27 mouse cellular contexts compared by ENCODE assay signal in genomic region chr13:21435476-21435875, GRCm38 (mm10). TPM values are rescaled to one million over a fixed set of nuclear protein-coding genes. Genes with fewer than 3 reads are reported as not detected.
A peak's percentile ranks its signal among the peaks of the same experiment; 100 is the strongest.
DNase-seq lines count a peak whose midpoint lies in the region; ATAC-seq and TF ChIP-seq lines count a peak whose summit lies in the region.
"Had no signal": no experiment of that assay in that cellular context is flagged by ENCODE, and none has a peak within 500 bp of the region (broad histone marks: within the 10 kb centered on the region; RNA-seq: fewer than 3 reads in every experiment).

No protein-coding gene starts in this region.

- no peaks in the 10 kb centered on the region for H3K79me2 ChIP-seq in heart, adult 2 months (replicated peaks; ENCODE audit: control insufficient read depth, insufficient read depth, low read length)

- no peak for TF ChIP-seq CTCF in heart, adult 2 months (IDR thresholded peaks at IDR 0.05)

- H3K4me3 ChIP-seq in heart, adult 2 months, result no peak overlapping the region
- no peak overlapping the region for H3K4me3 ChIP-seq in heart, embryonic 12.5 days
- no peak overlapping the region for H3K4me3 ChIP-seq in heart, embryonic 16.5 days (ENCODE audit: low read length)
- no peak overlapping the region for H3K4me3 ChIP-seq in midbrain, embryonic 11.5 days (ENCODE audit: low read depth, low read length)
- H3K4me3 ChIP-seq in midbrain, embryonic 16.5 days (ENCODE audit: low read depth, low read length), result no peak overlapping the region
- H3K4me3 ChIP-seq: embryonic facial prominence, embryonic 13.5 days; embryonic facial prominence, embryonic 15.5 days; erythroblast, embryonic 14.5 days; forebrain, embryonic 10.5 days; forebrain, embryonic 12.5 days had no signal

- TF ChIP-seq EP300 in heart, adult 2 months (IDR thresholded peaks at IDR 0.05; ENCODE audit: insufficient read depth, low read depth, low read length), result no peak

- 0 out of 2 replicates have a peak, but pooled peaks cover 3% of the 10 kb centered on the region for H3K4me1 ChIP-seq in heart, adult 2 months (ENCODE audit: control insufficient read depth, insufficient read depth, low read length)
- peaks cover 12% of the 10 kb centered on the region for H3K4me1 ChIP-seq in heart, embryonic 12.5 days (replicated peaks)
- peaks cover 5% of the 10 kb centered on the region; the same call in 1 of the 2 replicates for H3K4me1 ChIP-seq in heart, embryonic 16.5 days (ENCODE audit: control insufficient read depth, insufficient read depth, low read length)
- H3K4me1 ChIP-seq in midbrain, embryonic 11.5 days (ENCODE audit: control insufficient read depth, insufficient read depth, low read length), result no peaks in the 10 kb centered on the region
- peaks cover 10% of the 10 kb centered on the region for H3K4me1 ChIP-seq in midbrain, embryonic 16.5 days (ENCODE audit: control insufficient read depth, insufficient read depth, low read length)
- H3K4me1 ChIP-seq: embryonic facial prominence, embryonic 13.5 days had no signal

- no peak for TF ChIP-seq POLR2A in heart, adult 2 months (IDR thresholded peaks at IDR 0.05; ENCODE audit: insufficient read depth, low read depth, low read length)

- DNase-seq in heart, adult 11 months, result peak; percentile 78
- DNase-seq in heart, adult 2 months, result no peak
- DNase-seq in heart, postnatal 4 days, result no peak
- no peak for DNase-seq in heart, postnatal 10 days
- DNase-seq in midbrain, embryonic 11.5 days (ENCODE audit: low spot score, missing footprints), result peak; percentile 35
- DNase-seq: adrenal gland, adult 2 months; adrenal gland, postnatal 10 days; adrenal gland, postnatal 25 days; cerebellum, adult 11 months; cerebellum, adult 18-20 months; cerebellum, adult 8-10 months; cerebellum, adult 9-11 months; cerebellum, postnatal 14 days; cerebellum, postnatal 36 days; embryo, embryonic 11 days had no signal

- H3K4me2 ChIP-seq in heart, embryonic 12.5 days, result no peak overlapping the region
- no peak overlapping the region for H3K4me2 ChIP-seq in heart, embryonic 16.5 days (ENCODE audit: low read depth, low read length)
- no peak overlapping the region for H3K4me2 ChIP-seq in midbrain, embryonic 11.5 days
- no peak overlapping the region for H3K4me2 ChIP-seq in midbrain, embryonic 16.5 days (ENCODE audit: low read length)
- H3K4me2 ChIP-seq: embryonic facial prominence, embryonic 13.5 days; embryonic facial prominence, embryonic 15.5 days; forebrain, embryonic 12.5 days had no signal

- no peak overlapping the region for H3K9ac ChIP-seq in heart, adult 2 months (ENCODE audit: low read depth, low read length)
- no peak overlapping the region for H3K9ac ChIP-seq in heart, embryonic 12.5 days
- H3K9ac ChIP-seq in heart, embryonic 16.5 days (ENCODE audit: low read length), result no peak overlapping the region
- no peak overlapping the region for H3K9ac ChIP-seq in midbrain, embryonic 11.5 days (ENCODE audit: low read length)
- no peak overlapping the region for H3K9ac ChIP-seq in midbrain, embryonic 16.5 days (ENCODE audit: low read depth, low read length)
- H3K9ac ChIP-seq: embryonic facial prominence, embryonic 13.5 days; embryonic facial prominence, embryonic 15.5 days; forebrain, embryonic 12.5 days had no signal

- ATAC-seq in heart, embryonic 12.5 days (ENCODE audit: insufficient number of reproducible peaks, low FRiP score), result peak; percentile 33; the same call in 1 of the 2 replicates
- no peak for ATAC-seq in heart, embryonic 16.5 days (replicated peaks; ENCODE audit: extremely low read depth, insufficient read depth, low FRiP score)
- no peak for ATAC-seq in midbrain, embryonic 11.5 days (ENCODE audit: low FRiP score)
- no peak for ATAC-seq in midbrain, embryonic 16.5 days
- ATAC-seq: forebrain, embryonic 14.5 days had no signal

- no peaks in the 10 kb centered on the region for H3K9me3 ChIP-seq in heart, embryonic 12.5 days (replicated peaks)
- H3K9me3 ChIP-seq in heart, embryonic 16.5 days (replicated peaks; ENCODE audit: control insufficient read depth, low read length), result no peaks in the 10 kb centered on the region
- H3K9me3 ChIP-seq in midbrain, embryonic 11.5 days (ENCODE audit: control insufficient read depth, low read length), result no peaks in the 10 kb centered on the region
- no peaks in the 10 kb centered on the region for H3K9me3 ChIP-seq in midbrain, embryonic 16.5 days (replicated peaks; ENCODE audit: control insufficient read depth, low read length, poor library complexity, severe bottlenecking)
- H3K9me3 ChIP-seq: embryonic facial prominence, embryonic 13.5 days; embryonic facial prominence, embryonic 15.5 days; forebrain, embryonic 10.5 days; forebrain, embryonic 12.5 days had no signal

- no peak overlapping the region for H3K27ac ChIP-seq in heart, adult 2 months
- H3K27ac ChIP-seq in heart, embryonic 12.5 days (ENCODE audit: poor library complexity, severe bottlenecking), result peak overlapping the region; percentile 60; the same call in 1 of the 2 replicates
- 0 out of 2 replicates have a peak overlapping the region, but pooled peaks have one; percentile 5 for H3K27ac ChIP-seq in heart, embryonic 16.5 days (ENCODE audit: low read length)
- no peak overlapping the region for H3K27ac ChIP-seq in midbrain, embryonic 11.5 days (ENCODE audit: low read depth, low read length)
- H3K27ac ChIP-seq in midbrain, embryonic 16.5 days (ENCODE audit: low read length), result no peak overlapping the region
- H3K27ac ChIP-seq: embryonic facial prominence, embryonic 13.5 days; embryonic facial prominence, embryonic 15.5 days; forebrain, embryonic 10.5 days; forebrain, embryonic 12.5 days had no signal

- H3K27me3 ChIP-seq in heart, adult 2 months (ENCODE audit: control insufficient read depth, insufficient read depth, low read length), result no peaks in the 10 kb centered on the region
- no peaks in the 10 kb centered on the region for H3K27me3 ChIP-seq in heart, embryonic 12.5 days (replicated peaks)
- H3K27me3 ChIP-seq in heart, embryonic 16.5 days (ENCODE audit: control insufficient read depth, insufficient read depth, low read length), result no peaks in the 10 kb centered on the region
- H3K27me3 ChIP-seq in midbrain, embryonic 11.5 days (ENCODE audit: control insufficient read depth, insufficient read depth, low read length), result no peaks in the 10 kb centered on the region
- H3K27me3 ChIP-seq in midbrain, embryonic 16.5 days (ENCODE audit: control insufficient read depth, insufficient read depth, low read depth, low read length), result no peaks in the 10 kb centered on the region
- H3K27me3 ChIP-seq: embryonic facial prominence, embryonic 13.5 days; embryonic facial prominence, embryonic 15.5 days; forebrain, embryonic 12.5 days had no signal

- WGBS in heart, adult 2 months, result 51% methylated on average over 4 of the region's 4 CpGs
- 63% methylated on average over 4 of the region's 4 CpGs for WGBS in heart, embryonic 12.5 days
- 66% methylated on average over 4 of the region's 4 CpGs for WGBS in heart, embryonic 16.5 days
- WGBS in midbrain, embryonic 11.5 days, result 86% methylated on average over 4 of the region's 4 CpGs
- 86% methylated on average over 4 of the region's 4 CpGs for WGBS in midbrain, embryonic 16.5 days

- H3K36me3 ChIP-seq in heart, adult 2 months (ENCODE audit: control insufficient read depth, insufficient read depth, low read length), result no peaks in the 10 kb centered on the region; the same call in 1 of the 2 replicates
- H3K36me3 ChIP-seq in heart, embryonic 12.5 days, result no peaks in the 10 kb centered on the region
- H3K36me3 ChIP-seq in heart, embryonic 16.5 days (ENCODE audit: control insufficient read depth, insufficient read depth), result no peaks in the 10 kb centered on the region
- no peaks in the 10 kb centered on the region for H3K36me3 ChIP-seq in midbrain, embryonic 11.5 days (ENCODE audit: control insufficient read depth, insufficient read depth, low read length)
- H3K36me3 ChIP-seq in midbrain, embryonic 16.5 days (ENCODE audit: control insufficient read depth, insufficient read depth, low read length), result no peaks in the 10 kb centered on the region
- H3K36me3 ChIP-seq: embryonic facial prominence, embryonic 13.5 days; embryonic facial prominence, embryonic 15.5 days; forebrain, embryonic 12.5 days had no signal

- intact Hi-C loops in heart, adult 2 months (cut with DNase I), result no loop called here
- intact Hi-C loops in heart, postnatal 10 days (cut with DNase I), result no loop called here

RNA-seq across cellular contexts. Expression of gene Pgbd1, which starts 5.4 kb away (rescaled TPM):
- total RNA-seq in heart, adult 2 months (2021), result under 1 TPM; 0.41 to 0.50 TPM
- polyA plus RNA-seq in heart, adult 2 months (2012; rRNA removed), result 0.43 and 0.59 TPM in 2 replicates
- polyA plus RNA-seq in heart, embryonic 12.5 days (2016; fragmentation: Nextera tagmentation; extraction: Ambion mirVana), result 2.2 and 3.1 TPM in 2 replicates
- under 1 TPM; 0.61 to 0.71 TPM for total RNA-seq in heart, postnatal 4 days (2021)
- 3.2 and 3.9 TPM in 2 replicates for polyA plus RNA-seq in heart, embryonic 16.5 days (2015; fragmentation: Nextera tagmentation; extraction: Ambion mirVana)
- total RNA-seq in heart, postnatal 10 days (2021), result under 1 TPM; 0.36 to 0.89 TPM
- 6.6 and 7.6 TPM in 2 replicates for polyA plus RNA-seq in midbrain, embryonic 11.5 days (2014; fragmentation: Nextera tagmentation; extraction: Ambion mirVana)
- 4.6 and 4.8 TPM in 2 replicates for polyA plus RNA-seq in midbrain, embryonic 16.5 days (2015; fragmentation: Nextera tagmentation; extraction: Ambion mirVana)

RNA-seq across cellular contexts. Expression of gene Zscan26, which starts 18.1 kb away (rescaled TPM):
- total RNA-seq in heart, adult 2 months (2021), result 10 to 100 TPM; 21.8 TPM
- 14.8 and 25.6 TPM in 2 replicates for polyA plus RNA-seq in heart, adult 2 months (2012; rRNA removed)
- polyA plus RNA-seq in heart, embryonic 12.5 days (2016; fragmentation: Nextera tagmentation; extraction: Ambion mirVana), result 26.8 and 28.1 TPM in 2 replicates
- total RNA-seq in heart, postnatal 4 days (2021), result 10 to 100 TPM; 17.7 to 19.1 TPM
- polyA plus RNA-seq in heart, embryonic 16.5 days (2015; fragmentation: Nextera tagmentation; extraction: Ambion mirVana), result 25.2 and 25.8 TPM in 2 replicates
- 10 to 100 TPM; 20.6 to 22.4 TPM for total RNA-seq in heart, postnatal 10 days (2021)
- polyA plus RNA-seq in midbrain, embryonic 11.5 days (2014; fragmentation: Nextera tagmentation; extraction: Ambion mirVana), result 14.6 and 16.4 TPM in 2 replicates
- 21.5 and 23.4 TPM in 2 replicates for polyA plus RNA-seq in midbrain, embryonic 16.5 days (2015; fragmentation: Nextera tagmentation; extraction: Ambion mirVana)

RNA-seq across cellular contexts. Expression of gene Nkapl, which starts 32.8 kb away (rescaled TPM):
- under 1 TPM; 0.34 to 0.99 TPM for total RNA-seq in heart, adult 2 months (2021)
- polyA plus RNA-seq in heart, adult 2 months (2012; rRNA removed), result 0.18 TPM in 1 of 2 replicates, not detected in the other
- polyA plus RNA-seq in heart, embryonic 12.5 days (2016; fragmentation: Nextera tagmentation; extraction: Ambion mirVana), result 2.3 and 2.4 TPM in 2 replicates
- total RNA-seq in heart, postnatal 4 days (2021), result under 1 TPM; 0.47 to 0.91 TPM
- polyA plus RNA-seq in heart, embryonic 16.5 days (2015; fragmentation: Nextera tagmentation; extraction: Ambion mirVana), result 1.5 and 1.7 TPM in 2 replicates
- total RNA-seq in heart, postnatal 10 days (2021), result under 1 TPM; 0.57 to 0.77 TPM
- polyA plus RNA-seq in midbrain, embryonic 11.5 days (2014; fragmentation: Nextera tagmentation; extraction: Ambion mirVana), result 2.6 and 2.7 TPM in 2 replicates
- polyA plus RNA-seq in midbrain, embryonic 16.5 days (2015; fragmentation: Nextera tagmentation; extraction: Ambion mirVana), result 3.8 and 4.5 TPM in 2 replicates
- total RNA-seq: common myeloid progenitor, adult 5-6 weeks had no signal

RNA-seq across cellular contexts. Expression of gene Zkscan3, which starts 32.9 kb away (rescaled TPM):
- 10 to 100 TPM; 23.2 to 27.7 TPM for total RNA-seq in heart, adult 2 months (2021)
- 18.7 and 35.6 TPM in 2 replicates for polyA plus RNA-seq in heart, adult 2 months (2012; rRNA removed)
- polyA plus RNA-seq in heart, embryonic 12.5 days (2016; fragmentation: Nextera tagmentation; extraction: Ambion mirVana), result 71.2 and 72.6 TPM in 2 replicates
- 10 to 100 TPM; 37.9 to 43.5 TPM for total RNA-seq in heart, postnatal 4 days (2021)
- polyA plus RNA-seq in heart, embryonic 16.5 days (2015; fragmentation: Nextera tagmentation; extraction: Ambion mirVana), result 70.4 and 73.1 TPM in 2 replicates
- 10 to 100 TPM; 38.9 to 39.0 TPM for total RNA-seq in heart, postnatal 10 days (2021)
- polyA plus RNA-seq in midbrain, embryonic 11.5 days (2014; fragmentation: Nextera tagmentation; extraction: Ambion mirVana), result 85.4 and 85.9 TPM in 2 replicates
- 64.5 and 73.5 TPM in 2 replicates for polyA plus RNA-seq in midbrain, embryonic 16.5 days (2015; fragmentation: Nextera tagmentation; extraction: Ambion mirVana)

RNA-seq across cellular contexts. Expression of gene Zkscan4, which starts 43.2 kb away (rescaled TPM):
- total RNA-seq in heart, adult 2 months (2021), result 1 to 10 TPM in 1 of 2 experiments, under 1 TPM in 1; 0.77 to 1.1 TPM
- polyA plus RNA-seq in heart, adult 2 months (2012; rRNA removed), result 0.47 and 0.94 TPM in 2 replicates
- 1.7 and 2.1 TPM in 2 replicates for polyA plus RNA-seq in heart, embryonic 12.5 days (2016; fragmentation: Nextera tagmentation; extraction: Ambion mirVana)
- total RNA-seq in heart, postnatal 4 days (2021), result 1 to 10 TPM; 1.1 to 1.4 TPM
- 1.9 and 2.2 TPM in 2 replicates for polyA plus RNA-seq in heart, embryonic 16.5 days (2015; fragmentation: Nextera tagmentation; extraction: Ambion mirVana)
- 1 to 10 TPM; 1.7 to 2.4 TPM for total RNA-seq in heart, postnatal 10 days (2021)
- polyA plus RNA-seq in midbrain, embryonic 11.5 days (2014; fragmentation: Nextera tagmentation; extraction: Ambion mirVana), result 3.9 and 4.2 TPM in 2 replicates
- 12.0 and 13.2 TPM in 2 replicates for polyA plus RNA-seq in midbrain, embryonic 16.5 days (2015; fragmentation: Nextera tagmentation; extraction: Ambion mirVana)
- total RNA-seq: MEL had no signal
- polyA plus RNA-seq: C2C12 had no signal

Comparison
In these comparisons a context has a peak if more than half of its experiments do, and no peak if none do; other contexts are left out.
1. DNase-seq: peak in heart, adult 11 months (single experiment) and midbrain, embryonic 11.5 days (single experiment); none in heart, adult 2 months (0 of 2), heart, postnatal 4 days (single experiment) and heart, postnatal 10 days (0 of 2).
2. H3K27ac ChIP-seq: peak in heart, embryonic 12.5 days (single experiment) and heart, embryonic 16.5 days (single experiment); none in heart, adult 2 months (single experiment), midbrain, embryonic 11.5 days (single experiment) and midbrain, embryonic 16.5 days (single experiment).